Mouse (Mus musculus) E14TG2a.4 (cell line): ENCODE data around the gene Prkd2.

Source experiments
- CTCF ChIP-seq: conservative IDR thresholded peaks from 2 replicates; pipeline ENCODE4 v1.5.1; 2014; ENCODE audit warnings: low read length
- NANOG ChIP-seq: IDR thresholded peaks from 2 replicates; pipeline ENCODE4 v1.6.1; 2014; ENCODE audit warnings: borderline replicate concordance, low read length, mixed read lengths
- POU5F1 ChIP-seq: IDR thresholded peaks from 2 replicates; pipeline ENCODE4 v1.6.1; 2014; ENCODE audit warnings: low read length, borderline replicate concordance

DNA sequence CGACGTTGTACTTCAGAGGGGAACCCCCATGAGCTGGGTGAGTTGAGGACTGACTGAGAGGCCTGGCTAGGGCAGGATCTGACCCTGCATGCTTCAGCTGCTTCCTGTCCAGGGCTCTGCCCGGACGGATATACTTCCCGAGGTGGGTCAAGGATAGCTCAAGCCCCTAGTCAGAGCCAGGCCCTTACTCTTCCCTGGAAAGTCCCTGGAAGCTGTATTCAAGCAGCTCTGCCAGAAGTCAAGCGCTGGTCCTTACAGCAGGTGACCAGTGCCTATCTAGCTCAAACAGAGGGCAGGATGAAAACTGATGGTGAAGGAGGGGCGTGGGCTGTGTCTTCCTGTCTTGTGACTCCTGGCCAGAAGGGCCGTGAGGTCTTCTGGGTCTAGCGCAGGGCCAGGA is 12.3 kb upstream of the Prkd2 start:
- TF ChIP-seq CTCF, result no peak
- no peak for TF ChIP-seq NANOG
- TF ChIP-seq POU5F1, result no peak
